Mouse (Mus musculus) urinary bladder, postnatal 14 days (tissue): ENCODE results near the gene Mcemp1.
A peak's percentile ranks its signal among the peaks of the same experiment; 100 is the strongest.

Source experiments
- DNase-seq: peaks from one replicate; pipeline ENCODE4 v3.0.0; 2021; ENCODE audit warnings: low spot score

Mcemp1 gene

GRCm38 (mm10) chr8:3674671-3675070, 9.1 kb downstream of the Mcemp1 start:
- no peak for DNase-seq

- peak; percentile 92 for DNase-seq
These were observed 10.8 kb downstream of the Mcemp1 start, which contains the start of gene Trappc5 for GRCm38 (mm10) chr8:3676131-3676992. TSS of gene Trappc5 (plus strand) at chr8:3676299.

DNA sequence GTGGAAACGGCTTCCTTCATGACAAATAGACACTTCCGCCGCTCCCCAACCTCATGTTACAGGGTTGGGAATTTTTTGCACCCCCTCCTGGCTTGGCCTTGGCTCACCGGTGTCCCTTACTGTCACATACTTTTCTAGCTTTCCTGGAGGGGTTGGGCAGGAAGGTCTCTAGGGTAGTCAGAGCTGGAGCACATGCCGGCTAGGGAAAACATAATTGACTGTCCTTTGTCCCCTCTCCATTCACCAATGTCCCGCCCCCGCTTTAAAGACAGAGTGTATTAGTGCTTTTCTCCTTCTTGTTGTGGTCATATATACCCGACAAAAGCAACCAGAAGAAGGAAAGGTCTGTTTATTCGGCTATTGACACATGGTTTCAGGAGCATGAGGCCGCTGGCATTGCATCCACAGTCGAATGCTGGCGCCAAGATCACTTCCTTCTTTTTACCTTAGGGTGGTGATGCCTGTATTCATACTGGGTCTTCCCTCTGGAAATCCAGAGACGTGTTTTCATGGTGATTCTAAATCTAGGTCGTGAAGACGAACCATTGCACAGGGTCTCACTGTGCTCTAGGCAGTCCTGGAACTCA, 11.5 kb downstream of the Mcemp1 start:
- peak; percentile 19 for DNase-seq

DNA sequence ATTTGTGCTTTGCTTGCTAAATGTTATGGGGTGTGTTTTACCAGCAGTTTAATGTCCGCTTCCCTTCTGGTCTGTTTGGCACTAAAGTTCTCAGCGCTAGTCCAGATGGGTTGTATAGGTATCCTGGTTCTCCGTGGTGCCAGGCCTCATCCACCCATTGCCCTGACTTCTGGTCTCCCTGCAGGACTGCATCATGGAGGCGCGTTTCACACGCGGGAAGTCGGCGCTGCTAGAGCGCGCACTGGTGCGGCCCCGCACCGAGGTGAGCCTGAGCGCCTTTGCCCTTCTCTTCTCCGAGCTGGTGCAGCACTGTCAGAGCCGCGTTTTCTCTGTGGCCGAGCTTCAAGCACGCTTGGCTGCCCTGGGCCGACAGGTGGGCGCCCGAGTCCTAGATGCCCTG, 13.3 kb downstream of the Mcemp1 start:
- no peak for DNase-seq

- no peak for DNase-seq
These were observed 13.7 kb downstream of the Mcemp1 start for GRCm38 (mm10) chr8:3679236-3679635.

DNA sequence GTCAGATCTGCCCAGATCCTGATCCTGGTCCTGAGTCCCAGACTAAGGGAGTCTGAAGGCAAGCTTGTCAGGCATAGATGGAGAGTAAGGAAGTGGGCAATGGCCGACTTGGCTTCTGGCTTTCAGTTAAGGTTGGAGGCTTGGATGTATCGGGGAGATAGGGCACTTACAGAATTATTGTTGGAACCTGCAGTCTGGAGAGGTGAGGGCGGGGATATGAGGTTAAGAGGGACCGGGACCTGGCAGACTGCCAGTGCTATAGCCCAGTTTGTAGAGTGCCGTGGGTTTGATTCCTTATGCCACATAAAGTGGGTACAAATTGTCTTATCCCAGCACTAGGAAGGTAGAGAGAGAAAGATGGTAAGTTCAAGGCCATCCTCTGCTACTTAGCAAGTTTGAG, 14.1 kb downstream of the Mcemp1 start:
- no peak for DNase-seq

DNA sequence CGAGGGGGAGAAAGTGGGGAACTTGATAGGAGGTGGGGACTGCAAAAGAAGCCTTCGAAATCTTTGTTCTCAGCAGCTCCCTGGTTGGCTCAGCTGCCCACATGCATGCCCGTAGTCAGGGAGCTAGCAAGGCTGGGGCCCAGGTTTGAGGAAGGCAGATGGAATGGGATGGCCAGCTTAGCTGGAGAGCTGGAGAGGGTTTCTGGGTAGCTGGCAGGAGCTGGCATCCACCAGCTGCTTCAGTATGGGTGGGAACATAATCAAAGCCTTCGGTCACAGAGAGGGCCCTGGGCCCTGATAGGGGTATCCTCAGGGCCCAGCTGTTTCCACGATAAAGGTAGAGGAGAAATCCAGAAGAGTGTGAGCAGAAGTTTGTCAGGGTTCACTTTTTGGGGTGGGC, 16.9 kb downstream of the Mcemp1 start:
- DNase-seq = no peak

DNA sequence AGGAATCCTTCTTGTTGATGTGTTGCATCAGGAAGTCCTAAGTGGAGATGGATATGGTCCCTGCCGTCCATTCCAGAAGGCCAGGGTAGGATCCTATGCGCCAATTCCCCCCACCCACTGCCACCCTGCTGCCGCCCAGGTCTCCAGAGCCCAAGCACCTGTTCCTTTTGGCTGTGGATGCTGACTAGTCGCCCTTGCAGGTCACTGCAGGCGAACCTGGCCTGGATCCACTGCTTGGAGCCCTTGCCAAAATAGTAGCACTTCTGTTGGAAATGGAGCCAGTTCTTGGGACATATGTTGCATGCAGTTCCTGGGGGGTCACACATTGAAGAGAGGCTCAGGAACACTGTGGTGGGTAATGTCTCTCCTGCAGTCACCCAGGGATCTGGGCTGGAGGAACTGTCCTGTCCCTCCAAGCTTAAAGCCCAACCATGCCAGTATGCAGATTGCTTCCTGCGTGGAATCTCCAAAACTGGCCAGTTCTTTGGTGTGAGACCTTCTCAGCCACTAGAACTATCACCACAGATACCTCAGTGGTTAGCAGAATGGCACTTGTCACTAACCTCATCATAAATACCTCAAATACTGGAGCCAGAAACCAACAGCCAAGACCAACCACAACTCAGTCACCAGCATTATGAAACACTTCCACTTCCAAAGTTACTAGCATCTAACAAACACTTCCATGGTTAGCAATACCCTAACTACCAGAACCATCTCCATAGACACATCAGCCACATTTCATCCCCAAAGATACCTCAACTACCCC, 18.0 kb downstream of the Mcemp1 start:
- no peak for DNase-seq

- DNase-seq = no peak
These were observed 19.0 kb downstream of the Mcemp1 start for GRCm38 (mm10) chr8:3684530-3684929.

DNA sequence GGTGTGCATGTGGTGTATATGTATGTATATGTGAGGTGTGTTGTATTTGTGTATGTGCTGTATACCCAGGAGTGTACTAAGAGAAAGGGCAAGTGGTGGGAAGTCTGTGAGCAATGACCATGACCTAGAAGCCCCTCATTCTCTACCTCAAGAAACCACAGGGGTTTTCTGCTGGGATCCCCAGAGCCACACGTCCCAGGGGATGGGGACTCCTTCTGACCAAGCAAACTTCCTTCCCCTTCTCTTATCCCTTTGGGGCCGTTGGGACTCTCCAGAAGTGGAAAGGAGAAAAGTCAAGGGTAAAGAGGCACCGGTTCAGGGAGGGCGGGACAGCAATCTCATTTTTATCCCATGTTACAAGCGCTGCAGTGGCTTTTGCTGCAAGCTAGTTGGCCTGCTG, 19.9 kb downstream of the Mcemp1 start:
- no peak for DNase-seq

- no peak for DNase-seq
These were observed 22.0 kb downstream of the Mcemp1 start for GRCm38 (mm10) chr8:3687537-3687936.

DNA sequence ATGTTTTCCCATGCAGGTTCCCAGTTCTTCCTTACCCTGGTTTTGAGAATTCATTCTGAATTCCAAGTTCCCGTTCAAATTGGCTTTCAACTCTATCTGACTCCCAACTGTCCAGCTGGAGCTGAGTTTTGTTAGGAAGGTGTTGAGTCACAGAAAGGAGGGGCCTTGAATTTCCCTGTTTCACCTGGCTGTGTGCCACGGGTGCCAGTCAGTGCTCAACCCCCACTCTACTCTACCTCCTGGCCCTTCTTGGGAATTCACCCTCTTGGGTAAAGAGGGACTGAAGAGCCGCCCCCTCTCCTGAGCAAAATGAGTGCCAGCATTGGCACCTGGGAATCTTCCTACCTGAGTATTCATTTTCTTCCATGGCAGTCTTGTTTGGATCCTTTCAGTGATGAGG, 25.2 kb downstream of the Mcemp1 start:
- no peak for DNase-seq

GRCm38 (mm10) chr8:3694121-3694520, 28.6 kb downstream of the Mcemp1 start, which contains the start of gene Fcer2a:
TSS of gene Fcer2a (minus strand) at chr8:3694175.
- DNase-seq = no peak

- no peak for DNase-seq
These were observed 35.9 kb downstream of the Mcemp1 start for GRCm38 (mm10) chr8:3701491-3701890.

- no peak for DNase-seq
These were observed 40.2 kb downstream of the Mcemp1 start for GRCm38 (mm10) chr8:3705711-3706110.

DNA sequence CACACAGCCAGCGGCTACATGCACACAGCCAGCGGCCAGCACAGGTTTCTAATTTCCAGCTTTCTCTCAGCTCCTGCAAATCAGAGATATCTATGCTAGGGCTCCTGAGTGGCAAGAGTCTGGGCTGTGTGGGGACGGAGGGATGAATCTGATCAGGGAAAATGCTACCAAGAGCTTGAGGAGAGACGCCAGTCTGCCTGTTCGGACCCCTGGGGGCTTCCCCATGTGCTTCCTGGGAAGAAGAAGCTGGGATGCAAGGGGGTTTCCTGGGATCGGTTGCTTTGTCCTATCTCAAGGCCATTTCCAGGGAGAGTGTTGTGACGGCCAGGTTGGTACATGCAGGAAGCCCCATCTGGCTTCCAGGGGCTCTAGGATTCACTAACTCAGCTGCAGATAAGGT, 42.1 kb downstream of the Mcemp1 start:
- no peak for DNase-seq

DNA sequence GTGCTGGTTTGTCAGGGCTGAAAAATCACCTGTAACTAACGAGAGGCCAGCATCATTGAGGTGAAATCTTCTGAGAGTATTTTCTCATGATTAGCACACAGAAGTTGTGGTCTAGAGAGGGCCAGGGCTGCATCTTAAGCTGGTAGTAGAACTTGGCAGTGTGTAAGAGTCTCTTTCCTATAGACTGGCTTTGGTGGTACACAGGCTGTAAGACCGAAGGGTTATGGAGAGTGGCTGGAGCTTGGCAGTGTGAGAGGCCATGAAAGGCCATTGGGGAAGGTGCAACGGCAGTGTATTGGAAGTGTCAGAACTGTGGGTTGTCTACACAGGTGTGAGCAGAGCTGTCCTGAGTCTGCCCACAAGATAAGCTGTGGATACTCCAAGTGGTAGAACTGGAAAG, 44.8 kb downstream of the Mcemp1 start:
- no peak for DNase-seq

GRCm38 (mm10) chr8:3711646-3712045, 46.1 kb downstream of the Mcemp1 start:
- DNase-seq = no peak

GRCm38 (mm10) chr8:3717321-3717954, 51.9 kb downstream of the Mcemp1 start:
- no peak for DNase-seq

- peak; percentile 64 for DNase-seq
These were observed 53.0 kb downstream of the Mcemp1 start for GRCm38 (mm10) chr8:3718559-3718958.
